ENCODE assay signal across 9 mouse cellular contexts in genomic region chr11:96354376-96354775, GRCm38 (mm10). TPM values are rescaled to one million over a fixed set of nuclear protein-coding genes. Genes with fewer than 3 reads are reported as not detected.
DNase-seq lines count a peak whose midpoint lies in the region; ATAC-seq and TF ChIP-seq lines count a peak whose summit lies in the region.
"Had no signal": no experiment of that assay in that cellular context is flagged by ENCODE, and none has a peak within 500 bp of the region (broad histone marks: within the 10 kb centered on the region; RNA-seq: fewer than 3 reads in every experiment).

No protein-coding gene starts in this region.

- peak overlapping the region; percentile 98 for H3K27ac ChIP-seq in hindbrain, embryonic 11.5 days (ENCODE audit: low read depth, low read length)
- H3K27ac ChIP-seq in limb, embryonic 14.5 days (replicated peaks; ENCODE audit: low read depth, low read length) = no peak overlapping the region

- H3K4me3 ChIP-seq in hindbrain, embryonic 11.5 days (ENCODE audit: low read depth, low read length) = peak overlapping the region; percentile 72
- H3K4me3 ChIP-seq in limb, embryonic 14.5 days (replicated peaks; ENCODE audit: low read length) = peak overlapping the region; percentile 32

- peak; percentile 88 for DNase-seq in R1 (ENCODE audit: low read depth, low spot score)
- peak; percentile 68 for DNase-seq in adrenal gland, postnatal 25 days
- DNase-seq in hindbrain, embryonic 11.5 days (ENCODE audit: low spot score) = peak; percentile 83
- peak; percentile 56 for DNase-seq in limb, embryonic 14.5 days (ENCODE audit: low spot score)
- peak; percentile 68 for DNase-seq in yolk sac, embryonic 10.5 days (ENCODE audit: low spot score)
- DNase-seq in ovary, postnatal 10 days (ENCODE audit: low spot score) = no peak
- no peak for DNase-seq in layer of hippocampus, adult 18-20 months (ENCODE audit: low spot score in 2 of 2)

- peak overlapping the region; percentile 98 for H3K9ac ChIP-seq in hindbrain, embryonic 11.5 days (ENCODE audit: low read depth, low read length)
- H3K9ac ChIP-seq in limb, embryonic 14.5 days (ENCODE audit: low read depth, low read length, severe bottlenecking) = peak overlapping the region; percentile 18; the same call in 1 of the 2 replicates

- no peaks in the 10 kb centered on the region for H3K9me3 ChIP-seq in hindbrain, embryonic 11.5 days (ENCODE audit: control insufficient read depth, low read length)
- no peaks in the 10 kb centered on the region for H3K9me3 ChIP-seq in limb, embryonic 14.5 days (ENCODE audit: control insufficient read depth, low read length)

- peaks cover 5% of the 10 kb centered on the region; the same call in 1 of the 2 replicates for H3K4me1 ChIP-seq in hindbrain, embryonic 11.5 days (replicated peaks; ENCODE audit: control insufficient read depth, insufficient read depth, low read length)
- H3K4me1 ChIP-seq in limb, embryonic 14.5 days (ENCODE audit: control insufficient read depth, insufficient read depth, low read length) = peaks cover 4% of the 10 kb centered on the region; the same call in 1 of the 2 replicates

- no peaks in the 10 kb centered on the region for H3K36me3 ChIP-seq in hindbrain, embryonic 11.5 days (ENCODE audit: control insufficient read depth, insufficient read depth, low read length)
- no peaks in the 10 kb centered on the region for H3K36me3 ChIP-seq in limb, embryonic 14.5 days (ENCODE audit: control insufficient read depth, insufficient read depth, low read length)

- ATAC-seq in hindbrain, embryonic 11.5 days (ENCODE audit: low FRiP score) = no peak
- 0 out of 2 replicates have a peak, but pooled peaks have one; percentile 16 for ATAC-seq in limb, embryonic 14.5 days (ENCODE audit: low FRiP score, low read depth)

- no peak for TF ChIP-seq POLR2A in limb, embryonic 14.5 days (IDR thresholded peaks at IDR 0.05; ENCODE audit: borderline replicate concordance, extremely low read depth, insufficient read depth, insufficient read length)

- under 1% methylated on average over 25 of the region's 25 CpGs for WGBS in hindbrain, embryonic 11.5 days
- WGBS in limb, embryonic 14.5 days = under 1% methylated on average over 25 of the region's 25 CpGs

- peaks cover 48% of the 10 kb centered on the region for H3K27me3 ChIP-seq in hindbrain, embryonic 11.5 days (ENCODE audit: control insufficient read depth, insufficient read depth, low read length)
- H3K27me3 ChIP-seq in limb, embryonic 14.5 days (ENCODE audit: control insufficient read depth, insufficient read depth, low read length) = peaks cover 76% of the 10 kb centered on the region

- peak overlapping the region; percentile 63 for H3K4me2 ChIP-seq in hindbrain, embryonic 11.5 days (replicated peaks; ENCODE audit: low read depth, low read length)
- H3K4me2 ChIP-seq in limb, embryonic 14.5 days (replicated peaks; ENCODE audit: low read depth, low read length, severe bottlenecking) = peak overlapping the region; percentile 51

RNA-seq across cellular contexts. Expression of gene Hoxb2, which starts 4.1 kb away (rescaled TPM):
- 24.0 and 25.6 TPM in 2 replicates for total RNA-seq in adrenal gland, postnatal 25 days (2021)
- 64.9 and 67.5 TPM in 2 replicates for polyA plus RNA-seq in hindbrain, embryonic 11.5 days (2014; fragmentation: Nextera tagmentation; extraction: Ambion mirVana)
- 9.6 and 9.9 TPM in 2 replicates for polyA plus RNA-seq in limb, embryonic 14.5 days (2012; rRNA removed)
- polyA plus RNA-seq in limb, embryonic 14.5 days (2014; fragmentation: Nextera tagmentation; extraction: Ambion mirVana) = 4.2 and 5.8 TPM in 2 replicates
- total RNA-seq in layer of hippocampus, adult 18-20 months (2021) = not detected
- total RNA-seq: common myeloid progenitor, adult 5-6 weeks; neutrophil, adult 5-6 weeks had no signal

RNA-seq across cellular contexts. Expression of gene Hoxb1, which starts 11.2 kb away (rescaled TPM):
- not detected in 2 replicates for total RNA-seq in adrenal gland, postnatal 25 days (2021)
- polyA plus RNA-seq in hindbrain, embryonic 11.5 days (2014; fragmentation: Nextera tagmentation; extraction: Ambion mirVana) = 7.3 and 8.2 TPM in 2 replicates
- polyA plus RNA-seq in limb, embryonic 14.5 days (2012; rRNA removed) = 0.11 TPM in 1 of 2 replicates, not detected in the other
- polyA plus RNA-seq in limb, embryonic 14.5 days (2014; fragmentation: Nextera tagmentation; extraction: Ambion mirVana) = not detected in 2 replicates
- not detected for total RNA-seq in layer of hippocampus, adult 18-20 months (2021)
- total RNA-seq: common myeloid progenitor, adult 5-6 weeks; neutrophil, adult 5-6 weeks had no signal

RNA-seq across cellular contexts. Expression of gene Hoxb3, which starts 31.2 kb away (rescaled TPM):
- total RNA-seq in adrenal gland, postnatal 25 days (2021) = 33.0 and 40.1 TPM in 2 replicates
- polyA plus RNA-seq in hindbrain, embryonic 11.5 days (2014; fragmentation: Nextera tagmentation; extraction: Ambion mirVana) = 10.5 and 13.1 TPM in 2 replicates
- 4.9 and 5.4 TPM in 2 replicates for polyA plus RNA-seq in limb, embryonic 14.5 days (2012; rRNA removed)
- polyA plus RNA-seq in limb, embryonic 14.5 days (2014; fragmentation: Nextera tagmentation; extraction: Ambion mirVana) = 0.18 and 0.69 TPM in 2 replicates
- total RNA-seq in layer of hippocampus, adult 18-20 months (2021) = not detected

RNA-seq across cellular contexts. Expression of gene Hoxb4, which starts 36.3 kb away (rescaled TPM):
- total RNA-seq in adrenal gland, postnatal 25 days (2021) = 27.6 and 31.5 TPM in 2 replicates
- polyA plus RNA-seq in hindbrain, embryonic 11.5 days (2014; fragmentation: Nextera tagmentation; extraction: Ambion mirVana) = 3.5 and 5.1 TPM in 2 replicates
- polyA plus RNA-seq in limb, embryonic 14.5 days (2012; rRNA removed) = 2.3 and 2.5 TPM in 2 replicates
- polyA plus RNA-seq in limb, embryonic 14.5 days (2014; fragmentation: Nextera tagmentation; extraction: Ambion mirVana) = 0.17 and 0.28 TPM in 2 replicates
- not detected for total RNA-seq in layer of hippocampus, adult 18-20 months (2021)

RNA-seq across cellular contexts. Expression of gene Hoxb5, which starts 51.2 kb away (rescaled TPM):
- total RNA-seq in adrenal gland, postnatal 25 days (2021) = 36.5 and 36.8 TPM in 2 replicates
- 33.1 and 42.5 TPM in 2 replicates for polyA plus RNA-seq in hindbrain, embryonic 11.5 days (2014; fragmentation: Nextera tagmentation; extraction: Ambion mirVana)
- 1.8 TPM in 2 replicates for polyA plus RNA-seq in limb, embryonic 14.5 days (2012; rRNA removed)
- 0.51 and 0.85 TPM in 2 replicates for polyA plus RNA-seq in limb, embryonic 14.5 days (2014; fragmentation: Nextera tagmentation; extraction: Ambion mirVana)
- not detected for total RNA-seq in layer of hippocampus, adult 18-20 months (2021)
- total RNA-seq: common myeloid progenitor, adult 5-6 weeks; neutrophil, adult 5-6 weeks had no signal

Comparison
In these comparisons a context has a peak if more than half of its experiments do, and no peak if none do; other contexts are left out.
1. DNase-seq: peak in R1 (single experiment), adrenal gland, postnatal 25 days (single experiment), hindbrain, embryonic 11.5 days (single experiment), limb, embryonic 14.5 days (single experiment) and yolk sac, embryonic 10.5 days (single experiment); none in ovary, postnatal 10 days (single experiment) and layer of hippocampus, adult 18-20 months (0 of 2).
2. RNA of gene Hoxb2, which starts 4.1 kb away (total RNA-seq): 24.0 to 25.6 TPM in adrenal gland, postnatal 25 days; not detected in layer of hippocampus, adult 18-20 months; every median in the first group is over 10 times any median in the second.
3. RNA of gene Hoxb3, which starts 31.2 kb away (total RNA-seq): 33.0 to 40.1 TPM in adrenal gland, postnatal 25 days; not detected in layer of hippocampus, adult 18-20 months; every median in the first group is over 10 times any median in the second.